Mouse (Mus musculus) midbrain, embryonic 13.5 days (tissue): ENCODE results near the gene Sgip1. TPM values are rescaled to one million over a fixed set of nuclear protein-coding genes. Genes with fewer than 3 reads are reported as not detected.
A peak's percentile ranks its signal among the peaks of the same experiment; 100 is the strongest.

Experiments
- ATAC-seq: fragments of 200-750 bp; cut with Nextera tagmentation; 2 replicates; pipeline ENCODE4 v1.8.0; 2017; ENCODE audit warnings: mild to moderate bottlenecking, moderate TSS enrichment, moderate library complexity
- H3K27ac ChIP-seq: fragments of 300-500 bp; sonication (generic); 2 replicates; pipeline ENCODE4 v1.5.1; 2015; ENCODE audit warnings: inconsistent platforms, mild to moderate bottlenecking, moderate library complexity
- H3K27me3 ChIP-seq: fragments of 300-500 bp; sonication (generic); 2 replicates; pipeline ENCODE4 v1.6.1; 2015; ENCODE audit warnings: mild to moderate bottlenecking, inconsistent platforms
- H3K36me3 ChIP-seq: fragments of 300-500 bp; sonication (generic); 2 replicates; pipeline ENCODE4 v1.6.1; 2015; ENCODE audit warnings: mild to moderate bottlenecking, inconsistent platforms
- H3K4me1 ChIP-seq: fragments of 300-500 bp; sonication (generic); replicated peaks from 2 replicates; pipeline ENCODE4 v1.6.1; 2015; ENCODE audit warnings: inconsistent platforms
- H3K4me2 ChIP-seq: fragments of 300-500 bp; sonication (generic); replicated peaks from 2 replicates; pipeline ENCODE4 v1.6.1; 2015; ENCODE audit warnings: moderate library complexity, mild to moderate bottlenecking, inconsistent platforms
- H3K4me3 ChIP-seq: fragments of 300-500 bp; sonication (generic); replicated peaks from 2 replicates; pipeline ENCODE4 v1.5.1; 2015; ENCODE audit warnings: mild to moderate bottlenecking, inconsistent platforms
- H3K9ac ChIP-seq: fragments of 300-500 bp; sonication (generic); replicated peaks from 2 replicates; pipeline ENCODE4 v1.6.1; 2015; ENCODE audit warnings: mild to moderate bottlenecking, inconsistent platforms
- H3K9me3 ChIP-seq: fragments of 300-500 bp; sonication (generic); 2 replicates; pipeline ENCODE4 v1.6.1; 2016; ENCODE audit warnings: mild to moderate bottlenecking, inconsistent platforms
- WGBS: fragments of 180-500 bp; shearing (Covaris S2); methylation state at CpG from one replicate; pipeline ENCODE4 v1.1.7; 2015; 5-methylcytosine and 5-hydroxymethylcytosine counted together
- polyA plus RNA-seq: library from polyadenylated mRNA; unstranded; fragments of >200 nt; fragmentation: Nextera tagmentation; extraction: Ambion mirVana; gene quantifications from 2 replicates; pipeline ENCODE4 v1.2.1, GENCODE M21; 2015

Gene Sgip1
- 56.7 and 61.8 TPM in 2 replicates for polyA plus RNA-seq

DNA sequence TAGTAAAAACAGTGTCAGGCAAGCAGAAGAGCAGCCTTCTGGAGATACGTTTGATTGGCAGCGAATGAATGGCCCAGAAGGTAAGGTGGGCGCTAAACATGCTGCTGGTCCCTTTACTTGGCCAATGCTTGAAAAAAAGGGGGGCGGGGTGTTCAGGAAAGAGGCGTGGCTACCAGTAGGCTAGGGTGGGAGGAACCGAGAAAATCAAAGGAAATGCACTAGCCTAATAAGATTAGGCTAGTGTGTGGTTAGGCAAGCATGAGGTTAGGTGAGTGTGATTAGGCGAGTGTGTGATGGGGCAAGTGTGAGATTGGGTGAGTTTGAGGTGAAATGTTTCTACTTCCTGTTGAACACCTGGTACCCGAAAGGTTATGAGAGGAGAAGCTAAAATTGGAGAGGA lies at the start of gene Sgip1:
Gene Sgip1 (plus strand): TSS at position 11 of the 400 bp plus-strand sequence.
- H3K27me3 ChIP-seq = no peaks in the 10 kb centered on the region
- ATAC-seq = no peak
- no peaks in the 10 kb centered on the region for H3K4me1 ChIP-seq
- H3K27ac ChIP-seq = no peak within 1 kb of the TSS
- no peak within 1 kb of the TSS for H3K4me2 ChIP-seq
- H3K9me3 ChIP-seq = no peaks in the 10 kb centered on the region
- no peaks in the 10 kb centered on the region for H3K36me3 ChIP-seq
- H3K9ac ChIP-seq = no peak within 1 kb of the TSS
- WGBS = 70% methylated on average over 8 of the region's 8 CpGs
- H3K4me3 ChIP-seq = no peak within 1 kb of the TSS

DNA sequence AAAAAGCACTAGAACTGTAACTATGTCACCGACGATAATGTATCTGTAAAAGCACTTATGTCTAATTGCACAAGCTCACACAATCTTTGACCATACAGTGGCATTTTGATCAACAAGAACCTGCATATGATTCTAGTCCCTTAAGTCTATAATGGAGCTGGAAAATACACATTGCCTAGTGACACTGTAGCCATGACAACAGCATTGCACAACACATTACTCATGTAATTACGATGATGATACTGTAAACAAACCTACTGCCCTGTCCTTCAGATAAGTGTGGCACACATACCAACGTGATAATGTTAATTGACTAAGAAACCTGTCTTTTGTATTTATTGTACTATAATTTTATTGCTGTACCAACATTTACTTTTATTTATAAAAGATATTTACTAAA lies 49.7 kb upstream of the Sgip1 start:
- WGBS = 85% methylated on average over 4 of the region's 4 CpGs
- no peak overlapping the region for H3K4me3 ChIP-seq

DNA sequence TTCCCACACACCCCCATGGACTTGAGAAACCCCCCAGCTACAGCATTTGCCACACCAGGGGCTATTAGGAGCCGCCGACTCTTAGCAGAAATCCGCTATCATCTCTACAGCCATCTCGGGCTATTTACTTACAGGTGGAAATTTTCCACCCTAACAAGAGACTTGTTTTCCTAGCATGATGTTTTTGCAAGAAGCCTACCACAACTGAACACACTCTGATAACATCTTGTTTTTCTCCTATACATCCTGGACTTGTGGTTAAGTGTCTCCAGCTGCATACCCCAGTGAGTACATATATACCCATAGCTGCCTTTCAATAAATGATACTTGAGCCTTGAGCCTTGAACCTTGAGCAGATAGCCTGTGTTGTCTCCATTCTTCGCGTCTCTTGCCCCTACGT lies 43.1 kb upstream of the Sgip1 start:
- Histone ChIP-seq H3K27me3 (no peaks in the 10 kb centered on the region), H3K4me3 (no peak overlapping the region), H3K9ac (no peak overlapping the region), H3K4me1 (no peaks in the 10 kb centered on the region), H3K36me3 (no peaks in the 10 kb centered on the region), H3K9me3 (0 out of 2 replicates have a peak, but pooled peaks cover 3% of the 10 kb centered on the region), H3K27ac (no peak overlapping the region), H3K4me2 (no peak overlapping the region)
- no peak for ATAC-seq
- 97% methylated on average over 7 of the region's 7 CpGs for WGBS

More for the DNA sequence above, 49.7 kb upstream of the Sgip1 start:
- Histone ChIP-seq H3K27ac (no peak overlapping the region), H3K9ac (no peak overlapping the region), H3K4me2 (no peak overlapping the region), H3K27me3 (no peaks in the 10 kb centered on the region), H3K4me1 (no peaks in the 10 kb centered on the region), H3K36me3 (no peaks in the 10 kb centered on the region), H3K9me3 (no peaks in the 10 kb centered on the region)
- no peak for ATAC-seq

DNA sequence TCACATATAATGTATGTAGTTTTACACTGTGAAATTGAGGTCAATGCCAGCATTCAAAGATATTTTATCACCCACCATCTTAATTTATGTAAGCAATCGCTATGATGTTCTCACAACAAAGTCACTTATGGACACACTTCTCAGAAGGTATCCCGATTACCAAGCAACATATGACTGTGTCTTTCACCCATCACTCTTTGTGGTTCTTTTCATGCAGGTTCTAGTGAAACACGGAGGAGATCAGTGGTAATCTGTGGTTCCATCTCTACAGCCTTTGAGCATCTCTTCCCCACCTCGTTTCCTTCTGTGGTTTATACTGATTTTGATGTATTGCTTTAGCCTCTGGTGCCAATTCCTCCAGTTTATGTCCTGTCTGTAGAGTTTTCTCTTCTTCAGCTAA lies 29.4 kb upstream of the Sgip1 start:
- H3K36me3 ChIP-seq = no peaks in the 10 kb centered on the region
- ATAC-seq = no peak
- no peak overlapping the region for H3K4me2 ChIP-seq
- no peaks in the 10 kb centered on the region for H3K27me3 ChIP-seq
- H3K9ac ChIP-seq = no peak overlapping the region
- 84% methylated on average over 4 of the region's 4 CpGs for WGBS
- no peak overlapping the region for H3K4me3 ChIP-seq
- H3K9me3 ChIP-seq = no peaks in the 10 kb centered on the region
- H3K27ac ChIP-seq = no peak overlapping the region
- H3K4me1 ChIP-seq = no peaks in the 10 kb centered on the region

DNA sequence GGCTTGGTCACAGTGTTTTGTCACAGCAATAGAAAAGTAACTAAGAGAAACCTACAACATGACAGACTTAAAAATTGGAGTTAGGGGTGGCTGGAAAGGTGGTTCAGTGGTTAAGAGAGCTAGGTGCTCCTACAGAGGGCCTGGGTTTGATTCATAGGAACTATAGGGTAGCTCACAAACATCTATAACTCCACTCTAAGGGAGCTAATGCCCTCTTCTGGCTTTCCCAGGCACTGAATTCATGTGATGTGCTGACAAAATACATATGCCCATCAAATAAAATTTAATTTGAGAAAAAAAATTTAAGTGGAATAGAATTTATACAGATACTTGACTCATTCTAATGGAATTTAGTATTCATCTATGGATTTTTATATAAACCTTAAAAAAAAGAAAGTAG lies 25.6 kb upstream of the Sgip1 start:
- H3K4me3 ChIP-seq = no peak overlapping the region

DNA sequence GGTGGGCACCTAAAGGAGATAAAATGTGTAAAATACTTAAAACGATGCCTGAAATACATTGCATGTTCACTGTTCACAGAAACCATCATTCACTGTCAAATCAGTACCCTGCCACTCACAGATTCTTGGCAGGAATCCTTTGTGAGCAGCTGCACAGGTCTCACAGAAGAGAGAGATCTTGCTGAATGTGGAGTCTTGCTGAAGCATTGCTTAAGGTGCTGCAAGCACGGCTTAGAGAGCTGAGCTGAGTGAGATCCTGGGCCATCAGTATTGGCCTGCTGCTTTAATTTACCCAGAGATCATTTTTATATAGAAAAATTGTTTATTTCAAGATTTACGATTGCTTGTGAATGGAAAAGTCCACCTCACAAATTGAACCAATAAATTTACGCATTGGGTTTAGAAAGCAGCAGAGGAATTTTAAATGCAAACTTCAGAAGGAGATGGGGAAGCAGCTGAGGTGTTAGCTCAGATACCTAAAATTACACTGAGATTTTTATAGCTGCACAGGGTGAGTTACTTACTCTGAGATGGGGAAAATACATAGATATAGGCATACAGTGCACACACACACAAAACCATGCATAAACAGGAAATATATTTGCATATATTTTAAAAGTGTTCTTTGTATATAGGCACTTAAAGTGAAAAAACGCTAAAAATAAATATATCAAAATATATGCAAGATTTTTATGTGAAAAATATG lies 23.8 kb upstream of the Sgip1 start:
- Histone ChIP-seq H3K9me3 (no peaks in the 10 kb centered on the region), H3K36me3 (no peaks in the 10 kb centered on the region), H3K4me3 (no peak overlapping the region), H3K27ac (no peak overlapping the region), H3K9ac (no peak overlapping the region), H3K4me1 (no peaks in the 10 kb centered on the region), H3K27me3 (no peaks in the 10 kb centered on the region), H3K4me2 (no peak overlapping the region)
- 82% methylated on average over 5 of the region's 5 CpGs for WGBS
- no peak for ATAC-seq

More for the DNA sequence above, 25.6 kb upstream of the Sgip1 start:
- no peak for ATAC-seq
- no peak overlapping the region for H3K27ac ChIP-seq
- H3K9me3 ChIP-seq = no peaks in the 10 kb centered on the region
- H3K4me2 ChIP-seq = no peak overlapping the region
- H3K36me3 ChIP-seq = no peaks in the 10 kb centered on the region
- H3K9ac ChIP-seq = no peak overlapping the region
- H3K27me3 ChIP-seq = no peaks in the 10 kb centered on the region
- H3K4me1 ChIP-seq = no peaks in the 10 kb centered on the region

DNA sequence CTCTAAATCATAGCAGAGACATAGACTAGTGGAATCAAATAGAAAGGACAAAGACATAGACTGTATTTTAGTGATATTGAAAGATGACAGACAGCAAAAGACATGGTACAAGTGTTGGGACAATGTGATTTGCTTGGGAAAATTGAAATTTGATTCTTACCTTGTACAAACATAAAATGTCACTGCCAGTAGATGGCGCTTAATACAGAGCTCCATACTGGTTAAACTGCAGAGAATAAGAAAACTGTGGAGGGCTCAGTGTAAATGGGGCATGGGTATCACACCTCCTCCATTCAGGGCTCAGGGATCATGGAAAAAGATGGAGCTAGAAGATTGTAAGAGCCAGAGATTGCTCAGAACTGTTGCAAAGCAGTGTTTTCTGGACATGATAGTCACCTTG lies 21.6 kb upstream of the Sgip1 start:
- H3K4me1 ChIP-seq = no peaks in the 10 kb centered on the region
- H3K4me3 ChIP-seq = no peak overlapping the region
- no peaks in the 10 kb centered on the region for H3K9me3 ChIP-seq
- no peak overlapping the region for H3K27ac ChIP-seq
- H3K36me3 ChIP-seq = no peaks in the 10 kb centered on the region
- H3K9ac ChIP-seq = no peak overlapping the region
- WGBS = 3% methylated on average over 1 of the region's 1 CpGs
- H3K27me3 ChIP-seq = no peaks in the 10 kb centered on the region
- no peak overlapping the region for H3K4me2 ChIP-seq
- no peak for ATAC-seq

DNA sequence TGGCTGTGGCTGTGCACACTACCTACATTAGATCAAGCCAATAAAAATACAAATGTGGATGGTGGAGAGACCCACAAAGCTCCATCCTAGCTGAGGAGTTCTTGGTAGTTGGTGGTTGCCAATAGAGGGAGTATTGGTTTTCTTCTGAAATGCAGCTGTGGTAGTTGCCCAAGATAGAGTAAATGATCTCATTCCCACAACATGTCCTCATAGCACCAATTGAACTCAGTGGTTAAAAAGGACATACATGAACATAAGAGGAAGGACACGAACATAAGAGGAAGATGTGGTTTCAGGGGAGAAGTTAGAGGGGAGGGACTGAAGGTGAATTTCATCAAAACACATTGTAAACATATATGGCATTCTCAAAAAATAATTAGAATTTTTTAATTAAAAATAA lies 21.1 kb upstream of the Sgip1 start:
- WGBS = 70% methylated on average over 1 of the region's 1 CpGs
- no peaks in the 10 kb centered on the region for H3K4me1 ChIP-seq
- no peak overlapping the region for H3K9ac ChIP-seq
- no peaks in the 10 kb centered on the region for H3K27me3 ChIP-seq
- H3K4me3 ChIP-seq = no peak overlapping the region
- no peak for ATAC-seq
- no peak overlapping the region for H3K4me2 ChIP-seq
- H3K27ac ChIP-seq = no peak overlapping the region
- H3K9me3 ChIP-seq = no peaks in the 10 kb centered on the region
- H3K36me3 ChIP-seq = no peaks in the 10 kb centered on the region

DNA sequence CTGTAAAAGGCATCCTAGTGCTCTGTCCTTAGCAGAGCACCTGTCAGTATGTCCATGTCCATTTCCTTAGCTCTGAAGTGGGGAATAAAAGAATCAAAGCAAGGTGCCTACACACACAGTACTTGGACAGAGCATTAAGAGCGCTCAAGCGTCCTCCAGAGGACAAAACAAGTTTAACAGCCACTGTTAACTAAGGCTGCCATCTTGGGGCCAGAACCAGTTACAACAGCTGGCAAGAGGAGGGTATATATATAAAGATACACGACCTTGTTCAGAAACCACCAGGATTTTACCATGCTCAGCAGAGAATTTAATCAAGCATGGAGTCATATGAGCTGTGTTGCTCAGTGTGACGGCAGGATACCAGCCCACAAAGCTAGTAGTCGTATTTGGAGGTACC lies 16.7 kb upstream of the Sgip1 start:
- ATAC-seq = no peak
- H3K27ac ChIP-seq = no peak overlapping the region
- no peak overlapping the region for H3K4me2 ChIP-seq
- WGBS = 67% methylated on average over 5 of the region's 5 CpGs
- H3K27me3 ChIP-seq = no peaks in the 10 kb centered on the region
- no peaks in the 10 kb centered on the region for H3K4me1 ChIP-seq
- no peak overlapping the region for H3K4me3 ChIP-seq
- no peaks in the 10 kb centered on the region for H3K36me3 ChIP-seq
- no peak overlapping the region for H3K9ac ChIP-seq
- H3K9me3 ChIP-seq = no peaks in the 10 kb centered on the region

DNA sequence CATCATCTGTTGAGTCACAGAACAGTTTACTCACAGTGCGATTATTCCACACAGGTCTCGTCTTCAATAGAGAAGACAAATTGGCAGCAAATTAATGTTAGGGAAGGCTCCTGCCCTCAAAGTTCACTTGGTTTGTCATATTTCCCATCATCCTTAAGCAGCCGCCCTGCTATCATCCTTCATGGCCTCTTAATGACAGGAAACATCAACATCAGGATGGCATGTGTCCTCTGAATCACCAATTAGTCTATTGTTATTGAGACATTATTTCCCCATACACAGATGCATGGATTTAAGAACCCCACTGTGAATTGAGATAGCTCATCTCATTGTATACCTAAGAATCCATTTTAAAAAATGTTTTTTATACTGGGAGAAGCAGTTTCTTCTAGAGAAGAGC lies 10.1 kb upstream of the Sgip1 start:
- no peaks in the 10 kb centered on the region for H3K4me1 ChIP-seq
- H3K27ac ChIP-seq = no peak overlapping the region
- no peaks in the 10 kb centered on the region for H3K9me3 ChIP-seq
- H3K4me2 ChIP-seq = no peak overlapping the region
- H3K27me3 ChIP-seq = no peaks in the 10 kb centered on the region
- H3K9ac ChIP-seq = no peak overlapping the region
- WGBS = 87% methylated on average over 3 of the region's 3 CpGs
- no peak overlapping the region for H3K4me3 ChIP-seq
- ATAC-seq = no peak
- H3K36me3 ChIP-seq = no peaks in the 10 kb centered on the region

DNA sequence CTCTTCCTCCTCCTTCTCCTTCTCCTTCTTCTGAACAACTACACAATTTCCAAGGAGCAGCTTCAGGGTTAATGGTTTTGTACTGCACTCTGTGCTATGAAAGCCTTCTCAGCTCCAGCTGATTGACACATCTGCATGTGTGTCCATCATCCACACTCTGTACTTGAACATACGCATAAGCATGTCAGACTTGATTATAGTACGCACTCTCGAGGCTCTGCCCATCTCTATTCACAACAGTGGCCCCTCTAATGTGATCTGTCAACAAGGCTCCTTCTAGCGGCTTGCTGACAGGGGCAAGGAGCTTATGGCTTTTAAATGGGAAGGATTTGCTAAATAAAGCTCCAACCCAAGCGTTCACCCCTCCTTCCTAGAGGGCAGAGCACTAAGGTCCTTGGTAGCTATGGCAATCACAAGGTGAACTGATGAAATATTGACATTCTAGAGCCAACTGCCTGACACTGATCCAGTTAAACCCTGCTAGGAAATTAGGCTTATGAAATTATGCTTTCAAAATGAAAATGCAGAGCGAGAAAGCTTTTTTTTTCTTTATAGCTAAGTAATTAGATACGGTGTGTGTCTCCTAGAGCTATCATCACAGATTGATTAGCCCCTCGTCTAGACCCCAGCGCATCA lies 7.0 kb upstream of the Sgip1 start:
- WGBS = 42% methylated on average over 9 of the region's 9 CpGs
- H3K4me3 ChIP-seq = no peak overlapping the region
- ATAC-seq = peak; percentile 74
- no peak overlapping the region for H3K4me2 ChIP-seq
- no peak overlapping the region for H3K27ac ChIP-seq
- H3K9me3 ChIP-seq = no peaks in the 10 kb centered on the region
- H3K36me3 ChIP-seq = no peaks in the 10 kb centered on the region
- no peaks in the 10 kb centered on the region for H3K27me3 ChIP-seq
- no peaks in the 10 kb centered on the region for H3K4me1 ChIP-seq
- H3K9ac ChIP-seq = no peak overlapping the region

DNA sequence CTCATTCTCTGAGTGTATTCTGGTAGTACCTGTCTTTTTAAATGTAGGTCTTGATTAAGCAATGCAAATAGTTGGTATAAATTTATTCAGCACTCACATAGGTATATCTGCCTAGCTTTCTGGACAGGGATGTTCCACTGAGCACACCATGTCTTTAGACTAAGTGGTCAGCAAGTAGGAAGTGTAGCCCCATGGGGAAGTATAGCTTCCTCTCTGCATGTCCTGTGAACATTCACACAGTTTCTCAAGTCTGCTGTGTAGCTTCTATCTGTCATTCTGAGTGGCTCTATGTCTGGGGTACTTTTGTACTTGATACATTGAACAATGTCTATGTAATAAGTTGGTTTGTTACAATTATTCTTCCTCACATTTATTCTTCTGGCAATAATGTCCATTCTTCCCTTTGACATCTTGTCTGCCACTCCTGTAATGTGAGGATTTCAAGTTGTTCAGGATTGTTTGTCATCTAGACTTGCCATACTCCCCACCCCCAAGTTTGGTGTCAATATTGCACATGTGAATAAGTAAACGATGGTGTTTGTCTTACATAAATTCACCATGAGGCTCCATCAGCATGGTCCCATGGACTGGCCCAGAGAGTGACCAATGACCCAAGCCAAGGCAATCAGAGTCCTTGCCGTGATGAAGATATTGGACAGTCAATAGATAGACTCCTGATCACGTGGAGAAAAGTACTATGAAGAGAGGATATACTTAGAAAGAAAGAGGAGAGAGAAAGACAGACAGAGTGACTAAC lies 12.4 kb downstream of the Sgip1 start:
- ATAC-seq = no peak
- 75% methylated on average over 3 of the region's 3 CpGs for WGBS
- no peaks in the 10 kb centered on the region for H3K27me3 ChIP-seq
- H3K27ac ChIP-seq = no peak overlapping the region
- no peak overlapping the region for H3K4me3 ChIP-seq
- no peak overlapping the region for H3K9ac ChIP-seq
- H3K4me1 ChIP-seq = no peaks in the 10 kb centered on the region
- no peaks in the 10 kb centered on the region for H3K9me3 ChIP-seq
- no peak overlapping the region for H3K4me2 ChIP-seq
- no peaks in the 10 kb centered on the region for H3K36me3 ChIP-seq
